Mouse (Mus musculus) monocyte, adult 2 months (primary cell): ENCODE data around the gene Nme3.

Experiments used
- DNase-seq, 2 experiments: peaks; one replicate each; pipeline ENCODE4 v3.0.0; 2022; ENCODE audit warnings: low spot score in 2 of 2, low read depth in 1 of 2

Gene Nme3

DNA sequence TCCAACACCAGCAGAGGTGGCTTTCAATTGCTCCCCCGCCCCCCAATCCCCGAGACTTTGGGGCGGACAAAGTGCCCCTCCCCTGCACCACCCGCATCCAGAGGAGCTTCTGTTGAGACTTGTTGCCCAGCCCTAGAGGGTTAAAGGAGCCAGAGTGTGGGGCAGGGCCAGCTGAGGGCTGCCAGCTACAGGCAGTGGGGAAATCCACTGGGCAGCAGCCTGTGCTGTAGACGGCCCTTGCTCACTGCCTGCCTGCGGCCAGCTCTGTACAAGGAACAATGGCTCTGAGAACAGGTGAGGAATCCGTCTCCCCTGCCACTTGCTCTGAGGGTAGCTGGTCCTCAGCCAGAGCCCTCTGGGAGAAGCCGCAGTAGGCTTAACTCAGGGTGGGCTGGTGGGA lies 17.8 kb upstream of the Nme3 start:
- DNase-seq = no peak

DNA sequence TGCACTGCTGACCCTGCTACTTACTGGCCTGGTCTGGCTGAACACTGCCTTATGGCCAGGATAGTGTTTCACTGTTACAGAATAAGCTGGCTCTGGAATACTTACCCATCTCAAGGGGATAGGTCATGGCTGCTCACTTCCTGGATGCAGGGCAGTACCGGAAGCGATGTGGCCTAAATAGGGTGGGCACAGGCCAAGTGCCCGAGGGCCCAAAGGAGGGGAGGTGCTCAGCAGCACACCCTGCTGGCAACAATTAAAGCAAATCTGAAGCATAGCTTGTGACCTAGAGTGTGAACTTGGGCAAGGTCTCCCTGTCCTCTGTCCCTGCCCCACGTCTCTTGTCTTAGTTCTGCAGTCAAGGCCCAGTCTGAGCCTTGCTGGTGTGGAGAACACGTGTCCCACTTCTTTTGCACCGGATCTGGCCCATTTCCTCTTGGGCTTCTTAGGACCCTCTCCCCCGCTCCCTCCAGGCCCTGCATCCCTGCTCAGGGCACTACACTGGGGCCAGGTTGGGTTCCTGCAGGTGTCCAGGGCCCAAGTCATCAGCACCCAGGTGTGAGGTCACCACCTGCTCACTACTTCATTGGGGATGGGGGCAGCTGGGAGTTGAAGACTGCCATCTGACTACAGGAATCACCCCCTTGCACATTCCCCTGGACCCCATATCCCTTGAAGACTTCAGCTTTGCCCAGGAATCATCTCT lies 14.4 kb upstream of the Nme3 start:
- DNase-seq = no peak

DNA sequence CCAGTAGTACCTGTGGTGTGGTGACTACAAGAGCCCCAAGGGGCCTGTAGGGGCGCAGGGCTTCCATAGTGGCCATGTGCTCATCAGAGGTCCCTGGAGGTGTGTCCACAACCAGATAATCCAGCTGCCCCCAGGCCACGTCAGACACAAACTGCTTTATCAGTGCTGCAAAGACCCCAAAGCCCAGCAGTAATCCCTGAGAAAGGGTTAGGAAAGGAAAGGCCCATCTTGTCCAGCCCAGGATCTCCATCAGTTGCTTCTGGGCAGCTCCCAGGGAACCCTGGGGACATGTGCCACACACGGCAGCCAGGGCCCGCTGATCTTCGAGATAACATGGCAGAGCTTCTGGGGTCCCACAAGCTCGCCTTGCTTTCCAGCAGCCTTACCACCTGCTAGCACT lies 11.9 kb upstream of the Nme3 start:
- no peak for DNase-seq

DNA sequence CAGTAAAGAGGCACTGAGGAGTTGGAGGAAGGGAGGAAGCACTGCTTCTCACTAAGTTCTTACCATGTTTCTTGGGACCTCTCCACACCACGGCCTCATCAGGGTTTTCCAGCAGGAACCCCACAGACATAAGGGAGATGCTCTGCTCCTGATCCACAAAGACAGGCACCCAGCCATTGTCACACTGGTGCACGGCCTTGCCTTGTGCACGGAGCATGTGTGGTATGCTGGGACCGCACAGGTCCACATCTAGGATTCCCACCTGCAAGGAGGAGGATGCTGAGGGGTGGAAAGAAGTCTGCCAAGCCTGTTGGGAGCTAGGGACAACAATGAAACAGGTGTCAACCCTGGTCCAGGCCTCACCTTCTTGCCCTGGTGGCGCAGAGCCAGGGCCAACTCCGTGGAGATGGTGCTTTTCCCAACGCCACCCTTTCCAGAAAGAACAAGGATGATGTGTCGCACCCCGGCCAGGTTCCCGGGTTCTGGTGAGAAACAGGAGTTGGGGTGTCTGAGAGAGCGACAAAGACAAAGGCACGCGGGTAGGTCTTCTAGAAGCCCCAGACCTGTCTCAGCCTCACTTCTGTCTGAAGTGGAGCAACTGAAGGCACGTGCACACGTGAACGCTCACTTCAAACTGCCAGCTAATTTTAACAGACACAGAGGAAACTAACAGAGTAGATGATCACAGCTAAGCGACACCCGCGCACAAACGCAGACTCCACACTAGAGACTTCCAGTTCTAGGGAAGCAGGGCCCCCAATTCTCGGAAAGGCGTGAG lies 10.8 kb upstream of the Nme3 start:
- DNase-seq = no peak

DNA sequence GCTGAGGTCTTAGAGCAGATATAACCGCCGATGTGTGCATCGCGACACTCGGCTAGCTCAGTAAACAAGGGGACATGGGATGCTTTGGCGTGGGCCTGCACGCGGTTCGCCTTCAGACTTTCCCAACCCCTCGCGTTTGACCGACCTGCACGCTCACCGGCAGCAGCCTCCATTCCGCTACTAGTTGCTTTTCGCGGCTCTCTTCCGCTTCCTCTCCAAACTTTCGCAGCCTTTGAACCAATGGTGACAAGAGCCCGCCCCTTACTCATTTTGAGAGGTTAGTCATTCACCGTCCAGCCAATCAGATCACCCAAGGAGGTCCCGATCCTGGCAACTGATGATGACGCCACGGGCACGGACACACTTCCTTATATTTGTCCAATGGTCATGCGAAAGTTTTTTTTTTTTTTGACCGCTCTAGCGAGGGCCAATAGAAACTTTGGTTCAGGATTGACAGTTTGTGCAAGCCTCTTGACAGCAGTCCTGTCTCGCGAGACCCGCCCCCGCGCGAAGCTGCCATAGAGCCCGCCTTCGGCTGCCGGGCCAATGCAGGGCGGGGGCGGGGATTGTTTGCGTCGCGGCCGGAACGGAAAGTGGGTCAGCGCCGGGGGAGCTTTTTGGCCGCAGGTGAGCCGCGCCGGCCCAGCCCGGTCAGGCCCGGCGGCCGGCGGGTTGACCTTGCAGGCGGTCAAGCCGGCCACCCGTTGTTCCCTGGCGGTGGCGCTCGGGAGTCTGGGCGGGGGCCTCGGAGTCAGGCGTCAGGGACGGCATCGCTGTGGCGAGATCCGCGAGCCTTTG lies 10.0 kb upstream of the Nme3 start, which contains the start of the genes Nubp2 and Spsb3:
Nubp2 (minus strand) TSS at position 216 of the 798 bp plus-strand sequence.
Spsb3 (plus strand) TSS at position 510 of the 798 bp plus-strand sequence.
- peak; percentile 90 to 99 for DNase-seq

DNA sequence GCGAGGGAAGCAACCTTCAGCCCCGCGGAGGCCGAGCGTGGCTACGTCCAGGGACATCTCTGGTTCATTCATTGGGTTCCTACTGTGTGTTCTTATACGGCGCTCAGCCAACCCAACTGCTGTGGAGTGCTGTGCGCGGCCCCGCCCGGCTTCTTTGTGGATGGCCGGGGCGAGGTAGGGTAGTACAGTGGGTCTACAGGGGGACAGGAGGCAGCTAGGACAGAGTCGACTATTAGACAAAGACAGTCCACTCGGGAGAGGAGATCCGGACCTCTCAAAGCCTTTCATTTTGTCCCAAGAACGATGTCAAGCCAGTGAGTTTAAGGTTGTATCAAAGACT lies 9.4 kb upstream of the Nme3 start:
- DNase-seq = no peak

DNA sequence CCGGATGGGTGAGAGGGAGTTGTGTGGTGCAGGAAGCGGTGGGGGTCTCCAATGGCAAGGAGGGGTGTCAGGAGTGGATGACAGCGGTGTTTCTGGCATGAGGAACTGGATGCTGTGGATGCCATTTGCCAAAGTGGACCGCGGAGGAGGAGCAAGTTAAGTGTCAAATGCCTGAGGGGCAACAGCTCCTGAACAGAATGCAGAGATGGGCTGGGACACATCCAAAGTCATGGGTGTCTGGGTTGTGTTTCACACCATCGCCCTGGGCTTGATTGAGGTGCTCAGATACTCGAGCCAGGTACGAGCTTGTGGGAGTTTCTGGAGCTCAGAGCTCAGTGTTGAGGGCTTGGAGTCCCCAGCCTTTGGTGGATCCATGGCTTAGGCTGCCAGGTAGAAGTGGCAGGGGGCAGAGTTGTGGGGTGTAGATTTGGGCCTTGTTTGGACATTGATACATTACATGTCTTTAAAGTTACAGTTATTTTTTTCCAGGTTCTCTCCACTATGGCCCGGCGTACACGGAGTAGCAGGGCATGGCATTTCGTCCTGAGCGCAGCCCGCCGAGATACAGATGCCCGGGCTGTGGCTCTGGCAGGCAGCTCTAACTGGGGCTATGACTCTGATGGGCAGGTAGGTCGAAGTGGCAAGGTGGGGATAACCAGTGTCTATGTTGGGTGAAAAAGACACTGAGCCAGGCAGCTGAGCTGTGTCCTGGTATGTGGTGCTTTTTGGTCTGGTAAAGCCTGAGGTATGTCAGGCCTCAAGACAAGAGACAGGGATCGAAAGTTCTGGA lies 8.8 kb upstream of the Nme3 start:
- no peak for DNase-seq

DNA sequence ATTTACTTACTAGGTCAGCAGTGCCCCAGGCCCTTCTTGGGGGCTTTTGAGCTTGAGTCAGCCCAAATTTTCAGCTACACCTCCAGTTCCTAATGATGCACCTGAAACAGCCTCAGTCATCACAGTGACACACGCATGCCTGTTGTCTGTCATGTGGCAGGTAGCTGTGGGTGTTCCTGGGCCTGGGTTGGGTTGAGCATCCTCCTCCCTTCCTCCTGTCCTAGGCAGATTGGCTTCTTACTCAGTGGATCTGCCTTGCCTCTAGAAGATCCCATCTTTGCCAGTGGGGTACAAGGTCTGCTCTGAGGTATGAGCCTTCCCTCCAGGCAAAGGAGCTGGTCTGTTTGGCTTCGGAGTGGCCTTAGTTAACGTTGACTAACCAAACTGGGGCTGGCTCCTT lies 7.4 kb upstream of the Nme3 start:
- DNase-seq = no peak

DNA sequence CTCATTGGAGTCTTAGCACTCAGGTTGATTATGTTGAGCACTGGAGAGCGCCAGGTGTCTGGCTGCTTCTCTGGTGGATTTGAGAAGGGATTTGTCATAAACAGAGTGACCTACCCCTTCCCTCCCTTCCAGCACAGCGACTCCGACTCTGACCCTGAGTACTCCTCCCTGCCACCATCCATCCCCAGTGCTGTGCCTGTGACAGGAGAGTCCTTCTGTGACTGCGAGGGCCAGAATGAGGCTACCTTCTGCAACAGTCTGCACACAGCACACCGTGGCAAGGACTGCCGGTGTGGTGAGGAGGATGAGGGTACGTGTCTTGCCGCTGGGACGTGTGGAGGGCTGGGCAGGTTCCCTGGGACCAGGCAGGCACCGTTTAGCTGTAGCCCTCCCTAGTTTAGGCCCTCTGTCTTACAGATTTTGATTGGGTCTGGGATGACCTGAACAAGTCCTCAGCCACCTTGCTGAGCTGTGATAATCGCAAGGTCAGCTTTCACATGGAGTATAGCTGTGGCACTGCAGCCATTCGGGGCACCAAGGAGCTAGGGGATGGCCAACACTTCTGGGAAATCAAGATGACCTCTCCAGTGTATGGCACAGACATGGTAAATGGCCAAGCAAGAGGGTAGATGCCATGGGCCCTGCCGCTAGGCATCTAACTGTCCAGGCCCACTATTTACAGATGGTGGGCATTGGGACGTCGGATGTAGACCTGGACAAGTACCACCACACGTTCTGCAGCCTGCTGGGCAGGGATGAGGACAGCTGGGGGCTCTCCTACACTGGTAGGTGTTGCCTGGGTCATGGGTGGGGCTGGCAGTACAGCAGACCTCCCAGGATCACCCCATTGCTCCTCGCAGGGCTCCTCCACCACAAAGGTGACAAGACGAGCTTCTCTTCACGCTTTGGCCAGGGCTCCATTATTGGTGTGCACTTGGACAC lies 5.9 kb upstream of the Nme3 start:
- DNase-seq = no peak

DNA sequence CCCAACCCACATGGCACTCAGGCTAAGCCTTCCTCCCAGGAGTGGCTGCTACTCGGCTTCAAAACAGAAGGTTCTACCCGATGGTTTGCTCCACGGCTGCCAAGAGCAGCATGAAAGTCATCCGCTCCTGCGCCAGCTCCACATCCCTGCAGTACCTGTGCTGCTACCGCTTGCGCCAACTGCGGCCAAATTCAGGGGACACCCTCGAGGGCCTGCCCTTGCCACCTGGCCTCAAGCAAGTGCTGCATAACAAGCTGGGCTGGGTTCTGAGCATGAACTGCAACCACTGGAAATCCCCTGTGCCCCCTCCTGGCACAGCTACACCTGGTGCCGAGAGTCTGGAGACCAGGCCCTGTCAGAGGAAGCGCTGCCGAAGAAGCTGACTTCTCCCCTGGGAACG lies 5.0 kb upstream of the Nme3 start:
- no peak for DNase-seq

DNA sequence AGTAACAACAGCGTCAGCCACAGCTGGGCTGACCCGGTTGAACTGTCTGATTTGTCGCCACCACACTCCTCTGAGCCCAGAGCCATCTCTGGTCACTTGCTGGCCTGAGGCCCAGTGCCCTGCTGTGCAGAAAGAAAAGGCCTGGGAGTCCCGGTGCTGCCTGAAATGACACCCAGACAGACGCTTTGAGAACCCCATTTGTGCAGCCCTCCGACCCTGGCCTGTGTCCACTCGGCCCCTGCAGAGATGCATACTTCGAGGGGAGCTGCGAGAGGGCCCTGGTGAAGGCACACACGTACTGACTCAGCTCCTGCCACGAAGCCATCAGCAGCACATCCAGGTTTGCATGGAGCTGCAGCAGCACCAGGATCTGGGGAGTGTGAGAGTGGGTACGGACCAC lies 3.5 kb upstream of the Nme3 start:
- DNase-seq = no peak

DNA sequence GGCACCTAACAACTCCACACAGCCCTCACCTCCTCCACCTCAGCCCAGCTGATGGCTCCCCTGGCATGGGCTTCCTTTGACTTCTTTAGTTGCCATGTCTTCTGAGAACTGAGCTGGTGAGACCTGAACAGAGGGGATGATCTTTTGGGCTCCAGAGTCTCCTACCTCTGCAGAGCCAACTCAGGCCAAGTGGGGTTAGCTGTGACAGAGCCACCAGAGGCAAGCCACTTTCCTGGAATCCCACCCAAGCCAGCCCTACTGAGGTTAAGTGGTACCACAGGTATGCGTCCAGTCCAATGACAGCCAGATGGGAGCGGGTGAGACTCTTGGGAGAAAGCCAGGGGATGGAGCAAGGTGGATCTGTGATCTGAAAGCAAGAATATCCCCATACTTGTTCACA lies 3.0 kb upstream of the Nme3 start:
- no peak for DNase-seq

DNA sequence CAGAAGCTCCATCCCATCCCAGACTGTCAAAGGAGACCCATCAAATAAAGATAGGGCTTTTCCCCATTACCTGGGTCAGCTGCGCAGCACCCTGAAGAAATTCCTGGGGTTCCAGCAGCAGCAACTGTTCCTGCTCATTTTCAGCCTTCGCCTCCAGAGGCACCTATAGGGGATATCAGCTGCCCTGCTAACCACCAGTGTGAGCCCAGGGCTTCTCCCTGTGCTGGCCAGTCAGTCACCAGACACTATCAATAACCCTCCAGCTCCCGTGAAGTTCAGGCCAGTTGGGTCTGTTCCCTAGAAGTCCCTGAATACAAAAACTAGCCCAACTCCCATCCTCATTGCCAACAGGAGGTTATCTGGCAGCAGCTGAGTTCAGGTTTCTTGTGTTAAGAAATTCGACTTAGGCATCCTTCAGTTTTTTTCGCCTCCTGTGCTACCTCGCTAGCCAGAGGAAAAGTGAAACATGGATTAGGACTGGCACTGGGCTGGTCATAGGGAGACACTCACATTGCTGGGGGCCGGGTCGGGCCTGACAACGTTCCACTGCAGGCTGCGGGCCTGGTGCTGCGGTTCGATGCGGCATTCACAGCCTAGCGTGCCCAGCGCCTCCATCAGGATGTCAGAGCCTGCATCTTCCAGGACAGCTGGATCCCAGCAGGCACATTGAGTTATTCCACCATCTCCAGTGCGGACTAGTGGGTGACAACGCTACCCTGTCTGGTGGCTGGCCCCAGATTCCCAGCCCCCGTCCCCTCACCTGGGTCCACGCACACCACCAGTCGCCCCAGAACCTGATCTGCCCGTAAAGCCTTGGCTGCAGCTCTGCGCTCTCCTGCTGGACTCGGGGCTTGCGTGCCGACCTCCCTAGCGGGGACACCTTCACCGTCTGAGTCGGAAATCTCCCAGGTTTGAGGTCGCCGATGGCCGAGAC lies 2.0 kb upstream of the Nme3 start:
- DNase-seq = no peak

DNA sequence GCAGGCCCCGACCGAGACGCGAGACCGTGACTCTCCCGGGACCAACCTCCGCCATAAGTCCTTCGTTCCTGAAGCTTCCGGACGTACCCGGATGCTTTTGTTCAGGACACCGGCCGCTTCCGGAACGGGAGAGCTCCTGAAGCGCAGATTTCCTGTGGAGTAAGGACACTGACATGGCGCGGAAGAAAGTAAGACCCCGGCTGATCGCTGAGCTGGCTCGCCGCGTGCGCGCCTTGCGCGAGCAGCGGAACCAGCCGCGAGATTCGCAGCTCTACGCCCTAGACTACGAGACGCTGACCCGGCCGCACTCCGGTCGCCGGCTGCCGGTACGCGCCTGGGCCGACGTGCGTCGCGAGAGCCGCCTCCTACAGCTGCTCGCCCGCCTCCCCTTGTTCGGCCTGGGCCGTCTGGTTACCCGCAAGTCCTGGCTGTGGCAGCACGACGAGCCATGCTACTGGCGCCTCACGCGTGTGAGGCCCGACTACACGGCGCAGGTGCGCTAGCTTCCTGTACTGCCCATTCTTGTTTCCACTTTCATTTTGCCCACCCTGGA lies 1.2 kb upstream of the Nme3 start, which contains the start of the genes Eme2 and Mrps34:
Eme2 (minus strand) TSS at position 93 of the 553 bp plus-strand sequence.
Mrps34 (plus strand) TSS at position 122 of the 553 bp plus-strand sequence.
- DNase-seq = peak; percentile 43 to 61

DNA sequence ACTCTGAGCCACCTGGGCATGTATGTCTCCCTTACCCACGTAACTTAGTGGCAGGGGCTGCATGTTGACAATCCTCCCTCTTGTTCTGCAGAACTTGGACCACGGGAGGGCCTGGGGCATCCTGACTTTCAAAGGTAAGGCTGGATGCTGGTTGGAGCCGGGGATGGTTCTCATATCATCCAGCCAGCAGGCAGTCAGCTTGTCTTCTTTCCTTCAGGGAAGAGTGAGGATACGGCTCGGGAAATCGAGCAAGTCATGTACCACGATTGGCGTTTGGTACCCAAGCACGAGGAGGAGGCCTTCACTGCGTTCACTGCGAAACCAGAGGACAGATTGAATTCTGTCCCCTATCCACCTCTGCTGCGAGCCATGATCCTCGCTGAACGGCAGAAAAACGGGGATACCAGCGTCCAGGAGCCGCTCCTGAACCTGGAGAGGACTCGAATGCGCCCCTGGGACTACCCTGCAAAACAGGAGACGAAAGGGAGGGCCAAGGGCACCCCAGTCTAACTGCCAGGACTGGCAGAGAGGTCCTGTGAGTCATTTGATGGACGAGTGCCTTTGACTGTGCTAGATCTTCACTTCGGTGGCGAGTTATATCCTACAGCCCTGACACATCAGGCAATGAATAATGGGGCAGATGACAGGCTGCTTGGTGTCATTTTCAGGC lies 594 bp upstream of the Nme3 start:
- DNase-seq = no peak

DNA sequence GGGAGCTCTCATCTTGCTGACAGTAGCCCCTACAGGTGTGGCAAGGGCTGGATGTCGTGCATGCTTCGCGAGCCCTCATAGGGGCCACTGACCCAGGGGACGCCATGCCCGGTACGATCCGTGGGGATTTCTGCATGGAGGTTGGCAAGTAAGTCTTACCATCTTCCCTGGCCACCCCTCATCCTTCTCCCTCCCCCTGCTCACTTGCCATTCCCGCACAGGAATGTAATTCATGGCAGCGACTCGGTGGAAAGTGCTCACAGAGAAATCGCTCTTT lies 631 bp downstream of the Nme3 start:
- no peak for DNase-seq

DNA sequence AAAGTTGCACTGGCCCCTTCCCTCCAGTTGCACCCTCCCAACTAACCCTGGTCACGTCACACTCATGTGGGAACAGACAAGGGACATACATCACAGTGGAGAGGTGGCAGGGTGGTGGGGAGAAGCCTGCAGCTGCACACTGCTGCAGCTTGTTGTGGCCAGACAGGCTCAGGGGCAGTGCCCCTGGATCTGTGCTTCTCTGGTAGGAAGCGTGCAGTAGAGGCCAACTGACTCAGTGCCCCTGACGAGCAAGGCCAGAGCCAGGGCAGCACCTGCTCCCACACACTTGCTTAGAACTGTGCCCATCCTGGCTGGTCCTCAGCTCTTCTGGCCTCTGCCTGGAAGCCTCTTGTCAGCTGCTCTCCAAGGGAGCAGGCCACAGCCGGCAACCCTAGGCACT lies 1.3 kb downstream of the Nme3 start:
- DNase-seq = no peak
